Mouse (Mus musculus) embryo, embryonic 10.5 days (tissue): Measurements from ENCODE around the gene Chmp2a.

Experiments
- DNase-seq: peaks from one replicate; pipeline ENCODE4 v3.0.0-alpha.2; 2015; ENCODE audit warnings: low spot score

Chmp2a gene

GRCm38 (mm10) chr7:13034148-13034977 is at the start of gene Chmp2a:
Gene Chmp2a (minus strand): TSS chr7:13034807.
- DNase-seq, result peak; percentile 98

DNA sequence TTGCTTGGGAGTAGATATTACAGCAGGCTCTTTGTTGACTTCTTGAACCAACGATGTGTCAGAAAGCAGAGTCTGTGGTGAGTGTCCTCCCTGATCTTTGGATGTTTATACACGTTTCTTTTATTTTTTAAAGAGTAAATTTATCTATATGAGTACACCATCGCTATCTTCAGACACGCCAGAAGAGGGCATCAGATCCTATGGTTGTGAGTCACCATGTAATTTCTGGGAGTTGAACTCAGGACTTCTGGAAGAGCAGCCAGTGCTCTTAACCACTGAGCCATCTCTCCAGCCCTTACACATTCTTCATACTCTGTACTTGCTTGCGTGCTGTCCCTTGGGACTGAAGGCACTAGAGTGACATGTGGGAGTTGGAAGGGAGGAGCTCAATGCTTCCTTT is 37.7 kb upstream of the Chmp2a start:
- DNase-seq, result no peak

- DNase-seq, result peak; percentile 36
Observed at GRCm38 (mm10) chr7:13063399-13063798, 28.8 kb upstream of the Chmp2a start.

- DNase-seq, result no peak
Observed at GRCm38 (mm10) chr7:13059536-13059935, 24.9 kb upstream of the Chmp2a start.

DNA sequence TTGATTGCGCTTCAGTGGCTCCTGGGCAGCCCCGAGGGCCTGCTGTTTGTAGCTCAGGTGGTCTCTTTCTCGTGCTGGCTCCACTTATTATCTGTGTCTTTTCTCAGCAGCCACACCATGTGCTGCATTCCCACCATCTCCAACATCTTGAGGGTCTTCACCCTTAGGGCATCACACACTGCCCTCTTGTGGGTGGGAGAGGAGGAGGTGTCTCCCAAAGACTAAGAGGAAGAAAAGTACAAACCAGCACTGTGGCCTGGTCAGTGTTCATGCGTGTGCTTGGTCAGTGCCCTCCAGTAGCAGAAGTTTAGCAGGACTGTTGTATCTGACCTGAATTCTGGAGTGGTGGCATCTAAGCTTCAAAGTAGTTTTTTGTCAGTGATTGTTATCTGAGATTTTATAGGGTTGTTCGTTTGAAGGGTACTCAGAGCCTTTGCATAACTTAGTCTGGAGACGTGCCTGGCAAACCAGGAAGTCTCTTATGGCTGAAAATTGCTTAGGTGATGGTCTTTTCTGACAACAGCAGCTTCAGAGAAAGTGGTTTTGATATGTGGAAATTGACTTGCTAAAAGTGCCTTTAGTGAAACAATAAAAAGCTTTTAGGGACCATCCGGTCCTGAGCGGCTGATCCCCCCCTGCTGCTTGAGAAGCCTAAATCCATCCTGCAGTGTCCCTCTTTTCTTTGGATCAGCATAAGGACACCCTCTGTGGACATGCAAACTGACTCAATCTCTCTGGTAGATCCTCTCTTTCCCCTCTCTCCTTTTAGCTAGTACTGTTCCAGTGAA is 22.5 kb upstream of the Chmp2a start:
- DNase-seq, result no peak

GRCm38 (mm10) chr7:13054287-13055010 is 19.8 kb upstream of the Chmp2a start, which contains the start of gene Mzf1:
Gene Mzf1 (minus strand): TSS chr7:13054764.
- peak; percentile 99 for DNase-seq

DNA sequence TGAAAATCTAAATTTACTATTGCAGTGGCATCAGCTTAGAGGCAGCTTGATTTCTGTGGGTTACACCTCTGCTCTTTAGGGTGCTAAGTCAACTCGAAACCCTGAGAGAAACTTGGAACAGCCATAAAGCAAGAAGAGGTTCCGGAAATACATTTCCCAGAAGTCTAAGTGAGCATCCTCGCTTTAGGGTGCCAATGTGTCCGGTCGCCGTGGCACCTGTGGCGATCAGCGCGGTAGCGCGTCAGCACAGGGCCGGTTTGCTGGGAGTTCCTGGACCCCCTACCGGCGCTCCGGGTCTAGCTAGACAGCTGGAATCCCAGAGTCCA is 19.3 kb upstream of the Chmp2a start:
- DNase-seq, result no peak

GRCm38 (mm10) chr7:13053501-13053900 is 18.9 kb upstream of the Chmp2a start:
- no peak for DNase-seq

DNA sequence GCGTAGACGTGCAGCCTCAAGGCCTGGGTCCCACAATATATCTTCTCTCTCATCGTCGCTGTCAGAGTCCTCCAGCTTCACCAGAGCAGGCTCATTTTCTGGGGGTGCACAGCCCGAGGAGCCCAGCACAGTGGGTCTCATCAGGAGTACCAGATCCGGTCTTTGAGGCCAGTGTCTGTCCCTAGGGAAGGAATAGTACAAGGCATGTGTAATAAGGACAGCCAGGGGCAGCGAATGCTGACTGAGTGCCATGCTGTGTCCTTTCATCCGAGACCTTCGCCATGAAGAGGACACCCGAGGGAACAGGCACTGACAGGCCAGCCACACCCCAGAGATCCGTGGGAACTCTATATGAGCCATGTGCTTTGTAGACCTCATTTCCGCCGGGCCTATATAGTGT is 18.4 kb upstream of the Chmp2a start:
- DNase-seq, result no peak

- DNase-seq, result peak; percentile 87
Observed at GRCm38 (mm10) chr7:13046084-13046483, 11.5 kb upstream of the Chmp2a start.

- DNase-seq, result no peak
Observed at GRCm38 (mm10) chr7:13044254-13044625, 9.6 kb upstream of the Chmp2a start.

GRCm38 (mm10) chr7:13043445-13044253 is 9.0 kb upstream of the Chmp2a start:
- DNase-seq, result peak; percentile 52

DNA sequence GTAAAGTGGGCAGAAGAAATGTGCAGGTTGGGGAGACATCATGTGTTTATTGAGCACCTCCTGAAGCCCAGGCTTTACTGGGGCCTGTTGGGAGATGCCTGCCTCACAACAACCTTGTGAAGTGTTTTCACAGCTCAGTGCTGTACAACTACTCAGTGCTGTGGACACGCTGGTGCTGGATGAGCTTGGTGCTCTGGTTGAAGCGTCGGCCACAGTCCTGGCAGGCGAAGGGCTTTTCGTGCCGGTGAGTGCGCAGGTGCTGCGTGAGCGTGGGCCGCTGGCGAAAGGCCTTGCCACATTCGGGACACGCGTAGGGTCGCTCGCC is 8.5 kb upstream of the Chmp2a start:
- no peak for DNase-seq

GRCm38 (mm10) chr7:13042511-13042910 is 7.9 kb upstream of the Chmp2a start:
- DNase-seq, result no peak

DNA sequence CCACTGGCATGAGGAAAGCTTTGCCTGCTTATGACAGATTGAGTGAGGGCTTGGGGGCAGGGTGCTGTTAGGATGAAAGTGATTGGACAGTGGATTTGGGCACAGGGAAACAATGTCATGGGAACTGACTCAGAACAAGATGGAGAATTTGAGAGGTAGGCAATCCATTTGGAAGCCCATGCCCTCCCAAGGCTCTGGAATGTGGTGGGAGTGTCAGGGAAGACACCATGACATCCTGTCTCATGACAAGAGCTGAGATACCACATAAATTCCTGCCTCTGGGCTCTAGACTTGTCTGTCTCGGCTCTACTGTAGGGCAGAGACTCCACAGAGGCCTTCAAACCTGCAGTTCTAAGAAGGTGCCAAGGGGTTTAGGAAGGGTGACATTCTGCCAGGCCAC is 6.6 kb upstream of the Chmp2a start:
- DNase-seq, result no peak

DNA sequence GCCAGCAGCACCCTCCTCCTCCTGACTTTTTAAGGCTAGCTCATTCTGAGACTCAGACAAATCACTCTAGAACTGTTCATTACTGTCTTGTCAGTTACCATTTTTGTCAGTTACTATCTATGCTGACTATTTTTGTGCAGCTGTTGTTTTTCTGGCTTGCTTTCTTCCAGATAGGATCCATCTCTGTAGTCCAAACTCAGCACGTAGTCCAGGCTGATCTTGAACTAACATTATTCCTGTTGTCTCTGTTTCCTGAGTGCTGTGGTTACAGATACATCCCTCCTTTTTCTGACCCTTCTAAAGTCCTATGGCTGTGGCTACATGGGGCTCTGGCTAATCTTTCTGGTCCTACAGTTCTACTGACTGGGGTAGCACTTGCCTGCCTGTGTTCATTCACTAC is 4.6 kb upstream of the Chmp2a start:
- DNase-seq, result no peak

GRCm38 (mm10) chr7:13038621-13039169 is 4.1 kb upstream of the Chmp2a start:
- DNase-seq, result no peak

DNA sequence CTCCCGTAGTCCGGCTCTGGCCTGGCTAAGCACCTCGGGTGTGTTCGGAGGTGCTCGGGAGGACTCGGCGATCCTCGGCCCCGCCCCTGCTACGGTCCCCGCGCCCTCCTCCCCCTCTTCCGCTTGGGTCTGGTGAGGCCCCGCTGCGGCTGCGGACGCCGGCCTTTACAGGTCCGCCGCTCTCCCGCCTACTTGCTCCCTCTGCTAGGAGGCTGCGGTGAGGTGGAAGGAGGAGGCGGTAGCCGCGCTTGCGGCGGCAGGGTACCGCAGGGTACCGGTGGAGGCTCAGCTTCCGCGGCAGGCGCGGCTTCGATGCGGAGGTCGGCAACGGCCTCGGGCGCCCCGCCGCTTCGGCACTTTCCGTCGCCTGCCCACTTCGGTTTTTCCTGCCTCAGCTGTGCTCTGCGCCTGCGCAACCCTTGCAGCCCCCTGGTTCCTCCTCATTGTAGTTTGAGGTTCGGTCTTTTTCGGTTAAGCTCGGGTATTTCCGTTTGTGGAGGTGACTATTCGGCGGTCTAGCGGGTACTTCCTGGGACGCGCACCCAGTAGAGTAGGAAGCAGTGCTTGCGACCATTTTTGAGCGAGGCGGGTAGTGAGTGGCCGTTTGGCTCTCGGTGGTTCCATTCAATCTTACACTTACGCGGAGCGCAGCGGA is 3.4 kb upstream of the Chmp2a start, which contains the start of gene Ube2m:
Gene Ube2m (minus strand): TSS at position 375 of the 655 bp plus-strand sequence.
- DNase-seq, result peak; percentile 99

GRCm38 (mm10) chr7:13037366-13037765 is 2.8 kb upstream of the Chmp2a start:
- DNase-seq, result no peak

GRCm38 (mm10) chr7:13036806-13037205 is 2.2 kb upstream of the Chmp2a start:
- no peak for DNase-seq
